14 mouse cellular contexts compared by ENCODE assay signal in the genomic region with DNA sequence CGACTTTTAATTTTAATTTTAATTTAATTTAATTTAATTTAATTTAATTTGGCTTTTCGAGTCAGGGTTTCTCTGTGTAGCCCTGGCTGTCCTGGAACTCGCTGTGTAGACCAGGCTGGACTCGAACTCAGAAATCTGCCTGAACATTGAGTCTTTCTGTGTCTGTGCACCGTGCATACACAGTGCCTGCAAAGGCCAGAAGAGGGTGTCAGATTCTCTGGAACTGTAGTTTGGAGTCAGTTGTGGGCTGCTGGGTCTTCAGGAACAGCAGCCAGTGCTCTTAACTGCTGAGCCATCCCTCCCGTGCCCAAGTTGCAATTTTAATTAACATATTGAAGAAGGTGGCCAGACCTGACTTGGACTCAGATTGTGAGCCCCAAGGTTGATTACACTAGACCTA. TPM values are rescaled to one million over a fixed set of nuclear protein-coding genes. Genes with fewer than 3 reads are reported as not detected.
DNase-seq lines count a peak whose midpoint lies in the region; ATAC-seq lines count a peak whose summit lies in the region.
"Had no signal": no experiment of that assay in that cellular context is flagged by ENCODE, and none has a peak within 500 bp of the region (broad histone marks: within the 10 kb centered on the region; RNA-seq: fewer than 3 reads in every experiment).

No protein-coding gene starts in this region.

- no peaks in the 10 kb centered on the region for H3K27me3 ChIP-seq in heart, embryonic 13.5 days (replicated peaks)
- H3K27me3 ChIP-seq in midbrain, embryonic 10.5 days (ENCODE audit: low read depth, poor library complexity, severe bottlenecking), result no peaks in the 10 kb centered on the region
- no peaks in the 10 kb centered on the region for H3K27me3 ChIP-seq in midbrain, embryonic 14.5 days (ENCODE audit: control insufficient read depth, insufficient read depth, low read length)
- H3K27me3 ChIP-seq in intestine, embryonic 14.5 days (replicated peaks; ENCODE audit: control insufficient read depth, insufficient read depth, low read length), result no peaks in the 10 kb centered on the region
- H3K27me3 ChIP-seq in stomach, embryonic 16.5 days (ENCODE audit: control insufficient read depth, insufficient read depth, low read length), result no peaks in the 10 kb centered on the region

- intact Hi-C loops in heart, postnatal 25 days (cut with DNase I), result no loop called here

- H3K4me1 ChIP-seq in heart, embryonic 13.5 days, result peaks cover 27% of the 10 kb centered on the region
- H3K4me1 ChIP-seq in midbrain, embryonic 10.5 days, result peaks cover 35% of the 10 kb centered on the region
- H3K4me1 ChIP-seq in midbrain, embryonic 14.5 days (ENCODE audit: control insufficient read depth, insufficient read depth, low read length), result peaks cover 18% of the 10 kb centered on the region
- H3K4me1 ChIP-seq in intestine, embryonic 14.5 days (replicated peaks; ENCODE audit: control insufficient read depth, insufficient read depth, low read length), result peaks cover 12% of the 10 kb centered on the region; the same call in 1 of the 2 replicates
- H3K4me1 ChIP-seq in stomach, embryonic 16.5 days (ENCODE audit: control insufficient read depth, insufficient read depth, low read length), result peaks cover 27% of the 10 kb centered on the region

- no peak overlapping the region; the same call in 1 of the 2 replicates for H3K27ac ChIP-seq in heart, embryonic 13.5 days (replicated peaks)
- H3K27ac ChIP-seq in midbrain, embryonic 10.5 days (replicated peaks), result peak overlapping the region; percentile 97; the same call in 1 of the 2 replicates
- H3K27ac ChIP-seq in midbrain, embryonic 14.5 days (replicated peaks; ENCODE audit: low read depth, low read length), result no peak overlapping the region
- peak overlapping the region; percentile 92 for H3K27ac ChIP-seq in intestine, embryonic 14.5 days (ENCODE audit: low read depth)
- H3K27ac ChIP-seq in stomach, embryonic 16.5 days (ENCODE audit: low read length), result peak overlapping the region; percentile 95

- DNase-seq in heart, postnatal 25 days (ENCODE audit: low spot score), result no peak
- no peak for DNase-seq in midbrain, embryonic 10.5 days (ENCODE audit: low spot score)
- DNase-seq in midbrain, embryonic 14.5 days, result no peak
- no peak for DNase-seq in intestine, embryonic 14.5 days (ENCODE audit: low spot score)
- no peak for DNase-seq in adrenal gland, postnatal 36 days
- DNase-seq: adrenal gland, postnatal 14 days; kidney, adult 8-10 months; thymus, adult 18-20 months had no signal

- peaks cover 23% of the 10 kb centered on the region for H3K36me3 ChIP-seq in heart, embryonic 13.5 days
- H3K36me3 ChIP-seq in midbrain, embryonic 10.5 days, result peaks cover 24% of the 10 kb centered on the region
- peaks cover 13% of the 10 kb centered on the region for H3K36me3 ChIP-seq in midbrain, embryonic 14.5 days (ENCODE audit: control insufficient read depth, insufficient read depth, low read length)
- peaks cover 14% of the 10 kb centered on the region for H3K36me3 ChIP-seq in intestine, embryonic 14.5 days (ENCODE audit: control insufficient read depth, insufficient read depth, low read length)
- H3K36me3 ChIP-seq in stomach, embryonic 16.5 days (ENCODE audit: control insufficient read depth, insufficient read depth, low read length), result peaks cover 5% of the 10 kb centered on the region; the same call in 1 of the 2 replicates

- peak overlapping the region; percentile 98; the same call in 1 of the 2 replicates for H3K9ac ChIP-seq in heart, embryonic 13.5 days
- H3K9ac ChIP-seq in midbrain, embryonic 14.5 days (replicated peaks; ENCODE audit: low read length), result no peak overlapping the region
- no peak overlapping the region for H3K9ac ChIP-seq in intestine, embryonic 14.5 days (ENCODE audit: low read length)
- no peak overlapping the region for H3K9ac ChIP-seq in stomach, embryonic 16.5 days (ENCODE audit: low read length)

- 67% methylated on average over 6 of the region's 6 CpGs for WGBS in heart, embryonic 13.5 days
- 77% methylated on average over 6 of the region's 6 CpGs for WGBS in midbrain, embryonic 10.5 days
- 73% methylated on average over 6 of the region's 6 CpGs for WGBS in midbrain, embryonic 14.5 days
- 68% methylated on average over 6 of the region's 6 CpGs for WGBS in intestine, embryonic 14.5 days
- 61% methylated on average over 6 of the region's 6 CpGs for WGBS in stomach, embryonic 16.5 days

- no peak for ATAC-seq in heart, embryonic 13.5 days (ENCODE audit: extremely low read depth, insufficient number of reproducible peaks, low FRiP score, low TSS enrichment)
- no peak for ATAC-seq in midbrain, embryonic 14.5 days (ENCODE audit: low FRiP score, low TSS enrichment)
- ATAC-seq in intestine, embryonic 14.5 days (replicated peaks; ENCODE audit: low FRiP score, low TSS enrichment, low read depth), result no peak
- no peak for ATAC-seq in stomach, embryonic 16.5 days (ENCODE audit: insufficient read depth, low FRiP score)
- ATAC-seq in inflammation-experienced regulatory T-cells, adult 6 months, result no peak

- 0 out of 2 replicates have a peak, but pooled peaks cover 2% of the 10 kb centered on the region for H3K9me3 ChIP-seq in heart, embryonic 13.5 days
- peaks cover 6% of the 10 kb centered on the region; the same call in 1 of the 2 replicates for H3K9me3 ChIP-seq in midbrain, embryonic 10.5 days (replicated peaks)
- no peaks in the 10 kb centered on the region for H3K9me3 ChIP-seq in midbrain, embryonic 14.5 days (ENCODE audit: control insufficient read depth, low read length)
- no peaks in the 10 kb centered on the region for H3K9me3 ChIP-seq in intestine, embryonic 14.5 days (ENCODE audit: control insufficient read depth, low read length)
- H3K9me3 ChIP-seq in stomach, embryonic 16.5 days (replicated peaks; ENCODE audit: control insufficient read depth, low read length), result no peaks in the 10 kb centered on the region

- H3K4me2 ChIP-seq in heart, embryonic 13.5 days, result peak overlapping the region; percentile 76
- H3K4me2 ChIP-seq in midbrain, embryonic 14.5 days (ENCODE audit: low read length), result no peak overlapping the region; the same call in 1 of the 2 replicates
- peak overlapping the region; percentile 70 for H3K4me2 ChIP-seq in intestine, embryonic 14.5 days (ENCODE audit: low read length)
- peak overlapping the region; percentile 65; the same call in 1 of the 2 replicates for H3K4me2 ChIP-seq in stomach, embryonic 16.5 days (ENCODE audit: low read depth, low read length)

- peak overlapping the region; percentile 99; the same call in 1 of the 2 replicates for H3K4me3 ChIP-seq in heart, embryonic 13.5 days
- no peak overlapping the region for H3K4me3 ChIP-seq in midbrain, embryonic 10.5 days
- no peak overlapping the region for H3K4me3 ChIP-seq in midbrain, embryonic 14.5 days (replicated peaks; ENCODE audit: low read depth, low read length)
- H3K4me3 ChIP-seq in intestine, embryonic 14.5 days (ENCODE audit: low read depth, low read length), result no peak overlapping the region
- peak overlapping the region; percentile 85; the same call in 1 of the 2 replicates for H3K4me3 ChIP-seq in stomach, embryonic 16.5 days (replicated peaks; ENCODE audit: low read length)

RNA-seq across cellular contexts. Expression of gene Prpsap1, which starts 2.7 kb away (rescaled TPM):
- polyA plus RNA-seq in heart, embryonic 13.5 days (2015; fragmentation: Nextera tagmentation; extraction: Ambion mirVana), result 90.2 and 102 TPM in 2 replicates
- total RNA-seq in heart, postnatal 25 days (2021), result 10 to 100 TPM; 33.2 to 35.1 TPM
- 224 and 227 TPM in 2 replicates for polyA plus RNA-seq in midbrain, embryonic 10.5 days (2016; fragmentation: Nextera tagmentation; extraction: Ambion mirVana)
- 171 and 174 TPM in 2 replicates for polyA plus RNA-seq in midbrain, embryonic 14.5 days (2014; fragmentation: Nextera tagmentation; extraction: Ambion mirVana)
- polyA plus RNA-seq in intestine, embryonic 14.5 days (2014; fragmentation: Nextera tagmentation; extraction: Ambion mirVana), result 207 and 208 TPM in 2 replicates
- 190 and 195 TPM in 2 replicates for polyA plus RNA-seq in stomach, embryonic 16.5 days (2015; fragmentation: Nextera tagmentation; extraction: Ambion mirVana)
- total RNA-seq in adrenal gland, postnatal 36 days (2021), result 10 to 100 TPM; 84.6 to 87.0 TPM
- polyA plus RNA-seq in inflammation-experienced regulatory T-cells, adult 6 months (2017; shearing (Covaris generic)), result 10 to 100 TPM; 23.4 to 58.2 (median 50.6) TPM

RNA-seq across cellular contexts. Expression of gene Qrich2, which starts 25.3 kb away (rescaled TPM):
- polyA plus RNA-seq in heart, embryonic 13.5 days (2015; fragmentation: Nextera tagmentation; extraction: Ambion mirVana), result not detected in 2 replicates
- total RNA-seq in heart, postnatal 25 days (2021), result not detected
- 0.10 and 0.21 TPM in 2 replicates for polyA plus RNA-seq in midbrain, embryonic 10.5 days (2016; fragmentation: Nextera tagmentation; extraction: Ambion mirVana)
- 0.09 TPM in 1 of 2 replicates, not detected in the other for polyA plus RNA-seq in midbrain, embryonic 14.5 days (2014; fragmentation: Nextera tagmentation; extraction: Ambion mirVana)
- polyA plus RNA-seq in intestine, embryonic 14.5 days (2014; fragmentation: Nextera tagmentation; extraction: Ambion mirVana), result 0.15 and 0.22 TPM in 2 replicates
- polyA plus RNA-seq in stomach, embryonic 16.5 days (2015; fragmentation: Nextera tagmentation; extraction: Ambion mirVana), result 0.20 and 0.53 TPM in 2 replicates
- not detected for total RNA-seq in adrenal gland, postnatal 36 days (2021)
- polyA plus RNA-seq in inflammation-experienced regulatory T-cells, adult 6 months (2017; shearing (Covaris generic)), result not detected
- total RNA-seq: adrenal gland, postnatal 14 days; common myeloid progenitor, adult 5-6 weeks; left cerebral cortex, postnatal 36 days had no signal

RNA-seq across cellular contexts. Expression of gene Sphk1, which starts 39.4 kb away (rescaled TPM):
- polyA plus RNA-seq in heart, embryonic 13.5 days (2015; fragmentation: Nextera tagmentation; extraction: Ambion mirVana), result 2.0 and 2.6 TPM in 2 replicates
- total RNA-seq in heart, postnatal 25 days (2021), result 1 to 10 TPM; 1.4 to 1.9 TPM
- 6.4 and 9.4 TPM in 2 replicates for polyA plus RNA-seq in midbrain, embryonic 10.5 days (2016; fragmentation: Nextera tagmentation; extraction: Ambion mirVana)
- polyA plus RNA-seq in midbrain, embryonic 14.5 days (2014; fragmentation: Nextera tagmentation; extraction: Ambion mirVana), result 5.4 and 6.0 TPM in 2 replicates
- 2.1 and 4.5 TPM in 2 replicates for polyA plus RNA-seq in intestine, embryonic 14.5 days (2014; fragmentation: Nextera tagmentation; extraction: Ambion mirVana)
- polyA plus RNA-seq in stomach, embryonic 16.5 days (2015; fragmentation: Nextera tagmentation; extraction: Ambion mirVana), result 12.4 and 15.3 TPM in 2 replicates
- total RNA-seq in adrenal gland, postnatal 36 days (2021), result 1 to 10 TPM; 1.7 to 3.4 TPM
- polyA plus RNA-seq in inflammation-experienced regulatory T-cells, adult 6 months (2017; shearing (Covaris generic)), result not detected
- total RNA-seq: monocyte, adult 5-6 weeks had no signal

RNA-seq across cellular contexts. Expression of gene Ubald2, which starts 57.4 kb away (rescaled TPM):
- 31.0 and 32.3 TPM in 2 replicates for polyA plus RNA-seq in heart, embryonic 13.5 days (2015; fragmentation: Nextera tagmentation; extraction: Ambion mirVana)
- 10 to 100 TPM; 36.7 to 37.9 TPM for total RNA-seq in heart, postnatal 25 days (2021)
- 37.5 and 40.9 TPM in 2 replicates for polyA plus RNA-seq in midbrain, embryonic 10.5 days (2016; fragmentation: Nextera tagmentation; extraction: Ambion mirVana)
- 77.5 and 87.8 TPM in 2 replicates for polyA plus RNA-seq in midbrain, embryonic 14.5 days (2014; fragmentation: Nextera tagmentation; extraction: Ambion mirVana)
- 76.2 and 78.5 TPM in 2 replicates for polyA plus RNA-seq in intestine, embryonic 14.5 days (2014; fragmentation: Nextera tagmentation; extraction: Ambion mirVana)
- 30.2 and 34.8 TPM in 2 replicates for polyA plus RNA-seq in stomach, embryonic 16.5 days (2015; fragmentation: Nextera tagmentation; extraction: Ambion mirVana)
- total RNA-seq in adrenal gland, postnatal 36 days (2021), result 10 to 100 TPM; 30.9 to 42.6 TPM
- polyA plus RNA-seq in inflammation-experienced regulatory T-cells, adult 6 months (2017; shearing (Covaris generic)), result 10 to 100 TPM; 10.4 to 14.6 (median 10.6) TPM

Comparison
In these comparisons a context has a peak if more than half of its experiments do, and no peak if none do; other contexts are left out.
1. H3K27ac ChIP-seq: peak in midbrain, embryonic 10.5 days (single experiment), intestine, embryonic 14.5 days (single experiment) and stomach, embryonic 16.5 days (single experiment); none in heart, embryonic 13.5 days (single experiment) and midbrain, embryonic 14.5 days (single experiment).
2. H3K4me3 ChIP-seq: peak in heart, embryonic 13.5 days (single experiment) and stomach, embryonic 16.5 days (single experiment); none in midbrain, embryonic 10.5 days (single experiment), midbrain, embryonic 14.5 days (single experiment) and intestine, embryonic 14.5 days (single experiment).